Mouse (Mus musculus) MEL (cell line): Measurements from ENCODE around the gene Mrpl45.

Experiments
- CHD2 ChIP-seq: IDR thresholded peaks from 2 replicates; pipeline ENCODE4 v1.6.1; 2011; ENCODE audit warnings: low read length, improper control_type of control experiment
- CTCF ChIP-seq, 3 experiments: IDR thresholded peaks in 2 of 3; conservative IDR thresholded peaks in 1 of 3; 2 replicates each; pipeline ENCODE4 v1.5.1; 2011 to 2012; ENCODE audit warnings: low read length in 3 of 3, low read depth in 2 of 3, mild to moderate bottlenecking in 2 of 3, improper control_type of control experiment in 1 of 3, inconsistent platforms in 1 of 3, mixed read lengths in 1 of 3, moderate library complexity in 1 of 3; ENCODE audit not compliant: control insufficient read depth in 1 of 3, insufficient read depth in 1 of 3, poor library complexity in 1 of 3, severe bottlenecking in 1 of 3
- ELF1 ChIP-seq: IDR thresholded peaks from 2 replicates; pipeline ENCODE4 v1.6.1; 2014; ENCODE audit warnings: low read depth, mild to moderate bottlenecking, inconsistent platforms, low read length, improper control_type of control experiment, moderate library complexity
- GATA1 ChIP-seq: IDR thresholded peaks from 2 replicates; pipeline ENCODE4 v1.6.1; 2011; ENCODE audit warnings: low read depth, low read length, improper control_type of control experiment
- MAX ChIP-seq: IDR thresholded peaks from 2 replicates; pipeline ENCODE4 v1.6.1; 2011; ENCODE audit warnings: low read length, improper control_type of control experiment
- MXI1 ChIP-seq: IDR thresholded peaks from 2 replicates; pipeline ENCODE4 v1.6.1; 2011; ENCODE audit warnings: mild to moderate bottlenecking, low read depth, low read length, improper control_type of control experiment
- TCF12 ChIP-seq: IDR thresholded peaks from 2 replicates; pipeline ENCODE4 v1.6.1; 2014; ENCODE audit warnings: low read depth, mild to moderate bottlenecking, inconsistent platforms, low read length, improper control_type of control experiment, moderate library complexity

- TF ChIP-seq GATA1, result no peak
- TF ChIP-seq CHD2, result no peak
- TF ChIP-seq CTCF (IDR thresholded peaks at IDR 0.05 in 2 of 3, conservative IDR thresholded peaks at IDR 0.05 in 1 of 3; ENCODE audit: control insufficient read depth in 1 of 3, insufficient read depth in 1 of 3, low read depth in 2 of 3, low read length in 3 of 3, poor library complexity in 1 of 3, severe bottlenecking in 1 of 3), result no peak
- TF ChIP-seq MAX, result no peak
- no peak for TF ChIP-seq ELF1
- TF ChIP-seq MXI1, result no peak
- TF ChIP-seq TCF12, result no peak
Measured at GRCm38 (mm10) chr11:97343175-97343574, 27.7 kb downstream of the Mrpl45 start.
